Mouse (Mus musculus): ENCODE measurements around the gene Hemk1.

Gene Hemk1

DNA sequence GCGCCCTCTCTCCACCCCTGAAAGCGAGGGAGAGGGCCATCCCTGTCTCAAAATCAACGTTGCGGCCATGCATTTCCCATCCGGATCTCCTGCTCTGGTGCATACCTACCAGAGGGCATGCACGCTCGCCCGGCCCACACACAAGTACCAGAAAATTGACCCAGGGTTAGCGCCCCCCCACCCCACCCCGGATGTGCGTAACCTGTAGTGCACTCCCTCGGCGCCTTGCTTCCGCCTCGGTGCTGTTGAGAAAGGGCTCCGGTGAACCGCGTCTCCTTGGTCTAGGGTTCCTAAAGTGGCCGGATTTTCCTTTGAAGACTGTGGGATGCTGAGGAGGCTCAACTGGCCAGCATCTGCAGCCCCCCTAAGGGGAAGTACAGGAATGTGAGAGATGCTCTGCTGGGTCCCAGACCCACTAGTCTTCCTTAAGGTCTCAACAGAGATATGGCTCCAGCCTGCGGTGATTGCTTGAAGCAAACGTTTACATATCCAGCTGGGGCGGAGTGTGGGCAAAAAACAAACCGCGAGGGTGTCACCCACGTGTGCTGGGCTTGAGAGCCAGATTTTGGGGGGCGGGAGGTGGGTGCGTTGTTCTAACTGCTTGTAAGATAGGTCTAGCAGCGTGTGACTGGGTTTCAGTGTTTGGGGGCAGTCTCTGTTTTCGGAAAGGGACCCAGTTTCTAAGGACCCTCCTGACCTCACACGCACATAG, at the start of gene Hemk1:
Gene Hemk1, minus strand, starts transcription at position 179 of the 712 bp plus-strand sequence.
- peak; percentile 88 for DNase-seq (ENCODE audit: low spot score)

- no peak for DNase-seq (ENCODE audit: low spot score)
Measured at GRCm38 (mm10) chr9:107387708-107388107, 49.6 kb upstream of the Hemk1 start.

DNA sequence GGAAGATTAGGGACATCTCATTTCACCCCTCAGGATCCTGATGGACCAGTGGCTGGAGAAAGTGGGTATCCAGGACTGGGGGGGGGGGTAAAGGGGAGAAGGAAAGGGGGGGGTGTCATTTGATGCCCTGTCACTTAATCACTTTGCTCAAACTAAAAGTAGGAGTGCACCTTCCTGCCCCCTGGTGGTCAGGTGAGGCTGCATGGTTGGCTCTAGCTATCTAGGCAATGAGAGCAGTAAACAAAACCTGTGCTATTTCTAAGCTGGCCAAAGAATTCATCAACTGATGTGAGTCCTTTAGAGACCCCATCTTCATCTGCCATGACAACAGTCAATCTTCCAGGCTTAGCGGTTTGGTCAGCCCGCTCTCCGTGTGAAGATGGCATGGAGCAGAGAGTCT, 48.6 kb upstream of the Hemk1 start:
- DNase-seq (ENCODE audit: low spot score) = no peak

DNA sequence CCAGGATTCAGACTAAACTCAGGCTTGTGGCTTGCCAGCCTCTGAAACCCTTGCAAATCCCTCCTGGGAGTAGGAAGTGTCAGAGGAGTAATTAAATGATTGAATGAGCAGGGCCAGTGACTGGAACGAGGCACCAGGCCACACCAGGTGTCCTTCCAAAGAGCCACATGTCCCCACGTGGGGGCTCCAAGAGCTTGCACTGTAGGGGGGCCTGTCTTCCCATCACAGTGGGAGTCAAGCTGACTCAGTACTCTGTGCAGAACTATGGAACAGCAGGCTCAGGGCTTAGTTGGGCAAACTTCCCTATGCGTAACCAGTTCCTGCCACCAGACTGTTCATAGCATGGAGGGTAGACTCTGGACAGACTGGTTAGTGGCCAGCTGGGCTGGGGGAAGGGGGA, 46.2 kb upstream of the Hemk1 start:
- DNase-seq (ENCODE audit: low spot score) = no peak

DNA sequence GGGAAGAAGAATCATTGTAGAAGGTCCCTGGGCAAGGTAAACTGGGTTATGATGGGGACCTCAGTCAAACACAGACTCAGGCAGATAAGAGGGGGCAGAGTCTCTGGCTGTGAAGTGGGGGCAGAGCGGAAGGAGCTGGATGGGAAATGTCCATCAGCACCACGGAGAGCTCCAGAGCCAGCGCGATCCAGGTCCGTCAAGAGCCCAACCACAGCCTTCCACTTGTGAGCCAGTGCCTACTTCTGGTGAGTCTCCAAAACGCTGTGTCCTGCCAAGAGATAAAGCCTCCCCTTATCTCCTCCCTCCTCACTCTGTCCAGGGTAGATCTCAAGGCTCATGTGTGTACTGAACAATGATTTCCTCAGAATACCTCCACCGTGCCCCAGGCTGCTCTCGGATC, 43.6 kb upstream of the Hemk1 start:
- peak; percentile 75 for DNase-seq (ENCODE audit: low spot score)

DNA sequence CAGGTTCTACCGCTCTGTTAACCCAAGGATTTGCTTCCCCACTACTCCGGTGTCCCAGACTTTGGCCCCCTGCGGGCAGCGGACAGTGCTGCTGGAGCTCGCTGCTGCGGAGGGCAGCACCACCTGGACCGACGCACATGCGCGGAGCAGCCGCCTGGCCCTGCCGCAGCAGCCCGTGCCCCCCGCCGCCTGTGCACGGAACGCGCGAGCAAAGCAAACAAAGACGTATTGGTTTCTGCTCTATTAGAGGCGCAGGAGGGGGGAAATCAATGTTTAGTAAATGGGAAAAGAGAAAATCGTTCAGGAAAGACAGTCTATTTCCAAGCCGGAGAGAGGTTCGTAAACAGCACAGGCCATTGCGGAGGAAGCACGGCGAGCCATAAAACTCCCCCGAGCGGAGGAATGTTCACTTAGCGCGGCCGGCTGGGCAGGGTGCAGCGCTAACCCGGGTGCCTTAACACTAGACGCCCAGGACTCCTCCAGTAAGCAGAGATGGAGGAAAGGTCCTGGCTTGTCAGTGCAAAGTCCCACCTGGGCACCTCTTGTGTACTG, 39.9 kb upstream of the Hemk1 start:
- DNase-seq (ENCODE audit: low spot score) = peak; percentile 56

DNA sequence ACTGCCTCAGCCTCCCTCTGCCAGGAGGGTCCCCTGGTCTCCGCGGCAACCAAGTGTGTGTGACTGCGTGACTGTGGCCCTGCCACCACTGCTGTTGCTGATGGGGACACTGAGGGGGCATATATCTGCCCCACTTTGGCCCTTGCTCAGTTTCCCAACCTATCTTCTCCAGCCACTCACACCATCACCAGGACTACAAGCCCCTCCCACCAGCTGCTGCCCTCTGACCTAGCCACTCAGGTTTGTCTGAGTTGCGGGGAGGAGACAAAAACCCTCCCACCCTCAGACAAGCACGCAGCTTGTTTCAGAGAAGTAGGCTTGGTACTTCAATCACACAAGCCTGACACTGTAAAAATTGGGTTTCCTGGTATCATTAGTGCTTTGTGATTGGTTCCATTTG, 37.3 kb upstream of the Hemk1 start:
- DNase-seq (ENCODE audit: low spot score) = peak; percentile 43

- peak; percentile 56 for DNase-seq (ENCODE audit: low spot score)
Measured at GRCm38 (mm10) chr9:107374623-107375022, 36.5 kb upstream of the Hemk1 start.

DNA sequence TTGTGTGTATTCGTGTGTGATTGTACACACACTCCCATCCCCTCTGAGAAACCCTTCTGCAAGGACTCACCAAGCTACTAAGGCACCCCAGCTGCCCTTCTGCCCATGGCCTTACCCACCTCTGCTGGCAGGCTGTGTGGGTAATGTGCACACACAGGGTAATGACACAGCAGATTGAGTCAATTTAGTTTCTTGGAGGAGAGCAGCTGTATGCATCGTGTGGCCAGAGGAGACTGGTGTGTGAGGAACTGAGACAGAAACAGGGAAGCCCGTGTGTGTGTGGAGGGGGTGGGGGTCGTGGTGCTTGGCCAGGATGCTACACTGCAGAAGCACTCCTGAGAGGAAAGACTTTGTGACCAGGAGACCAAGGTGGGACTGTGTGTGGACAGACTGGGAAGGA, 34.3 kb upstream of the Hemk1 start:
- no peak for DNase-seq (ENCODE audit: low spot score)

DNA sequence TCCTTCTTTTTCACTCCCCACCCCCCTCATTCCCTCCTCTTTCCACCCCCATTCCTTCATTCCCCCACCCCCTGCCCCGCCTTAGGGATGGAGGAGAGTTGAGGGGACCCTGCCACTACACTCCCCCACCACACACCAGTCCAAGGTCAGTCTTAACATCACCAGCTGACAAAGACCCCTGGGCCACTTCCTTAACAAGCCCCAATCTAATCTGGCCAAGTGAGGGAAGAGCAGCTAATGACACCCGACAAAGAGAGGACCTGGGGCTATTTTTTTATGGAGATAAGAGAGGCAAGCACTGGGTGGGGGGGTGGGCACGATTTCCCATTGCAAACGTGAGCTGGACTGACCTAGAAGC, 31.9 kb upstream of the Hemk1 start:
- DNase-seq (ENCODE audit: low spot score) = no peak

- DNase-seq (ENCODE audit: low spot score) = peak; percentile 21
Measured at GRCm38 (mm10) chr9:107369270-107370105, 31.3 kb upstream of the Hemk1 start.

DNA sequence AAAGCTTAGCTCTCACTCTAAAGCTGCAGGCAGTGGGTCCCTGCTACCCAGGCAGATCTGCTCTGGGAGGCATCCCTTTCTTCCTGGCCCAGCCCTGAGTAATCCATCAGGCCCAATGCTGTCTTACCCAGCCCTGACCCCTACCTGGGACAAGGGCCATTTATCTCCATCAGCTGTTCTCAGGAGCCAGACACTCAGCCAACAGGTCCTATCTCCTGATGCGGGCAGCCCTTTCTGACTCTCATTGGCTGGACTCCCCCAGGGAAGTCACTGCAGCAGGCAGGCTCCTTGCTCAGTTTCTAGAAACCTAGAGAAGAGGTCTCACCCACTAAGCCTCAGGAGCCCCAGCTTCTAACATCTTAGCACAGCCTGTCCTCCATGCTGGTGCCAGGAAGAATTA, 30.2 kb upstream of the Hemk1 start:
- no peak for DNase-seq (ENCODE audit: low spot score)

- DNase-seq (ENCODE audit: low spot score) = peak; percentile 86
Measured at GRCm38 (mm10) chr9:107366644-107367043, 28.5 kb upstream of the Hemk1 start.

GRCm38 (mm10) chr9:107360989-107361388, 22.8 kb upstream of the Hemk1 start:
- DNase-seq (ENCODE audit: low spot score) = peak; percentile 49

- DNase-seq (ENCODE audit: low spot score) = peak; percentile 89
Measured at GRCm38 (mm10) chr9:107357651-107358050, 19.5 kb upstream of the Hemk1 start.

DNA sequence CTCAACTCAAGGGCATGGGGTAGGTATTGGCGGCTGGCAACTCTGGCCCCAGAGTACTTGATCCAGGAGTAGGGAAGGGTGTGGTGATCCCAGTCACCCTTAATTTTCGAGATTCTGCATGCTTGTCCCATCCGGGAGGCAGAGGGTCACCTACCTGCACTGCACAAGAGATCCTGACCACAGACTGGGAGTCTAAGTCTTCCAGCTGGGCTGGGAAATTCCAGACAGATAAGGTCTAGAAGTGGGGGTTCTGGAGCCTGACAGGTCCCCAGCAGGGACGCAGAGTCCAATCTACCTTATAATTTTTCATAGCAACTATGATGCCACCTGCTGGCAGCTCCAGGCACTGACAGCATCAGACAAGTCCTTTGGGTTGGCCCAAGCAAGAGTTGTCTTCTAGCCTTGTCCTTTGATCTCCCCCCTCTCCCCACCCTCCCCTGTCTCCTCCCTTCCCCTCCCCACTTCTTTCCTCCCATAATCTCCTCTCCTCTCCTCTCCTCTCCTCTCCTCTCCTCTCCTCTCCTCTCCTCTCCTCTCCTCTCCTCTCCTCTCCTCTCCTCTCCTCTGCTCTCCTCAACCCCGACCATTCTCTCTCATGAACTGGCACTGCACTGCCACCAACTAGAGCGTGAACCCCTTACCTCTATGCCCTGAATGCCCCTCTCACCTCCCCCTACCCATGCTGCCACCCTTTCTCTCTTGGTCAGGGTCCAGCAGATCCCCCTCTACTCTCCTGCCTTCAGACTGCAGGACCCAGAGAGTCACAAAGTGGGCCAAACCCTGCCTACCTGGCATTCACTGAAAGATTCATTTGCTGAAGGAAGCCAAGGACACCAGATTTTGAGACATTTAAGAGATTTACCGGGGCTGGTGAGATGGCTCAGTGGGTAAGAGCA, 18.0 kb upstream of the Hemk1 start:
- peak; percentile 80 for DNase-seq (ENCODE audit: low spot score)

GRCm38 (mm10) chr9:107354826-107355225, 16.7 kb upstream of the Hemk1 start:
- DNase-seq (ENCODE audit: low spot score) = no peak

- no peak for DNase-seq (ENCODE audit: low spot score)
Measured at GRCm38 (mm10) chr9:107349321-107349720, 11.2 kb upstream of the Hemk1 start.

DNA sequence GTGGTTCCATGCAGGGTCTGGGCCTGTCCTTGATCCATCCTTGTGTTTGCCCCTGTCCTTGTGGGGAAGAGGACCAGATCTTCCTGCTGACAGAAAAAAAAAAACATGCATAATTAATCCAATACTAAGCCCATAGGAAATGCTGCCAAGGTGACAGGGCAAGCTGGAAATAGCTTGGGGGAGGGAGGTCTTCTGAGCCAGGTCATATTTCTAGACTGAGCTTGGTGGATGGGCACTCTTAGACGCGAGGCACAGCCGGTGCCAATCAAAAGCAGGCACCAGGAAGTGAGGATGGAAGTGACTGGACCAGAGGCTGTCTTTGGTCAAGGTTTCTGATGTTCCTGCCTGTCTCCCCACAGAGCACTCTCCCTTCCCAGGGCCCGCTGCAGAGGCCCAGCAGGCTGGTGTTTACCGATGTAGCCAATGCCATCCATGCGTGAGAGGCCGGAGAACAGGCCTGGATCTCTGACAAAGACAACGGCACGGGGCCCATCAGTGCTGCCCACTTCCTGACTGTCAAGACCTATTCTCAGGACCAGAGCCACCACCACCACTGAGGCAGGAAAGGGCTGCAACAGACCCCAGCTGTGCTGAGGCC, 9.5 kb upstream of the Hemk1 start:
- DNase-seq (ENCODE audit: low spot score) = no peak

DNA sequence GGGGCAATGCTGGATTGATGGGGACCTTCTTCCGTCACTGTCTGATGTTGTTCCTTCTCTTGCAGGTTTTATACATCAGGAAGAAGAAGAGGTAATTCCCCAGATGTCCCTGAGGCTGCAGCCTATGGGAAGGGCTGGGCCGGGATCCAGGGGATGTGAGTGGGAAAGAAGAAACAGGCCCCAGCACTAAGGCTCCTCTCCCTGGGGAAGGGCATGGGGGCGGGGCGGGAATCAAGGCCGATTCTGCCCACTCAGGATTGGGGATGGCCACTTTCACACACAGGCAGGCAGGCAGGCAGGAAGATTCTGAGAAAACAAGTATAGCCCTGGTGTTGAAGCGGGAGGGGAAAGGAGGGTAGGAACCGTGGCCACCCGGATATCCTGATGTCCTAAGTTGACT, 7.9 kb upstream of the Hemk1 start:
- DNase-seq (ENCODE audit: low spot score) = no peak

- DNase-seq (ENCODE audit: low spot score) = no peak
Measured at GRCm38 (mm10) chr9:107344027-107344426, 5.9 kb upstream of the Hemk1 start.
